Mouse (Mus musculus): ENCODE measurements around the gene Angptl2.
A peak's percentile ranks its signal among the peaks of the same experiment; 100 is the strongest.

Gene Angptl2

DNA sequence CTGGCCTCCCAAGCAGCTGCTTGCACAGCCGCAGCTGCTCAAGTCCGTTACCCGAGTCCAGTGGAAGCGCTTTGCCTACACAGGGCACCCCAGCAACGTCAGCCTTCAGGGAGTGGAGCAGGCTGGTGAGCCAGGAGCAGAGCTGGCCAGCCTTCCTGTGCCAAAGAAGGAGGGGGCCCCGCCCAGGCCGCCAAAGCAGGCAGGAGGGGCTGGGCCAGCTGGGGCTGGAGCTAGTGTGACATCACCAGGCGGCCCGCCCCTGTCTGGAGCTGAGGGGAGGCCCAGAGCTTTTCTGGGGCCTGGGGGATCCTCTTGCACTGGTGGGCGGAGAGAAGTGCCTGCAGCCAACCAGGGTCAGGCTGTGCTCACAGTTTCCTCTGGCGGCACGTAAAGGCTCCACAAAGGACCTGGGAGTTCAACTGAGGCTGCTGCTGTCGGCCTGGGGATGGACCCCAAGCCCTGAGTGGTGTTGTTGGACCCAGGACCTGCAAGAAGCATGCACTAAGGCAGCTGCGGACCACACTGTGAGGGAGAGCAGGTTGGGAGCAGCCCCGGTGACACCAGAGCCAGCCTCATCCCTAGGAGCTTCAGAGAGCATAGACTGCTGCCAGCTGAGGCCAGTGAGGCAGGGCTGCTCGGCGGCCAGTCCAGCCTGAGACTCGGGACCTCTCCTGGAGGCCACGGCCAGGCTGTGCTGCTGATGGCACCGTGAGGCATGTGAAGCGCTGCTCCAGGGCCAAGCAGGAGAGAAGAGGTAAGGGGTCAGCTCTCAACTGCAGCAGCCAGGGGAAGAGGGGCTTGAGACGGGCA is at the start of gene Angptl2:
Gene Angptl2 (plus strand): TSS at position 370 of the 810 bp plus-strand sequence.
- peak; percentile 55 to 59 for DNase-seq (ENCODE audit: low spot score in 2 of 2)

DNA sequence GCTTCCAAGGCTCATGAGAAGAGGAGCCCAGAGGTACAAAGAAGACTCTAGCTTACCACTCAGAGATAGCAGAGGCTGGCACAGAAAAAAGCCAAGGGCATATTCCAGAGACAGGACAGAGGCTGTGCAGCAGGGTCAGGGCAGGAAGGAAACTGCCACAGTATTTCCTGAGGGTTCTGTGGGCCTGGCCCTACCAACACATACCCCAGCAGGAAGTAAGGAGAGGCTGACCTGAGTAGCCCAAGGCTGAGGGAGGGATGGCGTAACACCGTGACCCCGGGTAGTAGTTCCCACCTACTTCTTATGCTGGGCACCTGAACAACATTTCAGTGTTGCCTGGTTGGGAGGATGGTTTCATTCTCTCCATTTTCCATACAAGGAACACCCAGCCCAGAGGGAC is 48.8 kb upstream of the Angptl2 start:
- no peak for DNase-seq (ENCODE audit: low spot score in 2 of 2)

DNA sequence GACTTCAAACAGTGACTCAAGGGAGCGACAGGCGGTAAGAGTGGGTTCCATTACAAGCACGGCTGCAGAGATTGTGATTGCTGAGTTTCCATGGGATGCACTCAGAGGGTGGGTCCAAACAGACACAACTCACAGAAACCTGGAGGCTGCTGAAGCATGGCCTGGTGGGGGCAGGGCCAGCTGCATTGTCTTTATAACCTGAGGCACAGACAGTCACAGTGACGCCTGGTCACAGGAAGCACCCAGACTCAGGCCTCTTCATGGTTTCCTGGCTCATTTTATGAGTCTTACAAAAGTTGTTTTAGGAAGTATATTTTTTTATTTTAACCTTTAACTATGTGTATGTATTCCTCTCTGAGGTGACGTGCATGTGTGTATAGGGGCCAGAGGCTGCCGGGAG is 46.4 kb upstream of the Angptl2 start:
- no peak for DNase-seq (ENCODE audit: low spot score in 2 of 2)

DNA sequence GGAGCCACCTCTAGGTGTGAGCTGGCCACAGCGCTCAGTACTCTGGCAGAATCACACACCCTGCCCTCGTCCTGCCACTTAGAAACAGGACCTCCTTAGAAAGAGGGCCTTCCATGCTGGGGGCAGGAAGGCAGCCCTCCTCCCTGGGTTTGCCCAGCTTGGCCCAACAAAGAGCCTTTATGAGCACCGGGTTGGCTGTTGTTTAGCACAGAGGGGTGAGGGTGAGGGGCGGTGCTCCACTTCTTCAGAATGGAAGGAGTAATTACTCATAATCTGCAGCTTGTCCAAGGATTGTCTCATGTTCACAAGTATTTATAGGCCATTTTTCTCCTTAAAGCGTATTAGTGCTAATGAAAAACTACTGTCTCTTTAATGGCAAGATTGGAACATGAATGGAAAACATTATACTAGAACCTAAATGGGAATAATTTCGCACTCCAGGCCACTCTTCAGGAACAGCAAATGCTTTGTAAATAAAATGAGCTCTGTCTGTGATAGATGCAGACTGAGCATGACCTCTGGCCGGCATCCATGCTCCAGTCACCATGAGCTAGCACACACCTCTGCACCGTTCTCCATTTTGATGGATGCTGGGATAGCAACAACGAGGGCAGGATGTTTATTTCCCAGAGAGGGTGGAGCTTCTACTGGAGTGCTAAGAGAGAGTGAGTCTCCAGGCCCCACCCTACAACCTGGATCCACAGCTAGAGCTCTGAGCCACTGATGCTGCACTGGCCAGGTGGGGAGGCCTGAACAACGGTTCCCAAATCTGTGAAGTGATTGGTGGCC is 44.9 kb upstream of the Angptl2 start:
- DNase-seq (ENCODE audit: low spot score in 2 of 2) = no peak

DNA sequence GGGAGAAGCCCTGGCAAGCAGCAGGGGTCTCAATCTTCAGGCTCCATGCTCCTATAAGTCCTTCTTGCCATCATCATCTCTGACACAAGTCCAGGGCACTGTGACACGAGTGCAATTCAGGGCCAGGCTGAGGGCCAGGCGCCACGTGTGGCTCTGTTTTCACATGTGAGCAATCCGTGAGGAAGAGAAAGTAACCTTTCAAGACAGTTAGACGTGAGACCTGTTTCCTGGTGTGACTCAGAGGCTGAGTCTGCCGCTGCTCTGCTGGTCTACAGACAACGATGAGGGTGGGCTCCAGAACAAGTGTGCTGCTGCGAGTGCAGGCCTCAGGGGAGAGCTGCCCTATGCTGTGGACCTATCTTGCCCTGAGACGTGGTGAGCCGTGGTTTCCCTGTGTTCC is 42.7 kb upstream of the Angptl2 start:
- DNase-seq (ENCODE audit: low spot score in 2 of 2) = no peak

DNA sequence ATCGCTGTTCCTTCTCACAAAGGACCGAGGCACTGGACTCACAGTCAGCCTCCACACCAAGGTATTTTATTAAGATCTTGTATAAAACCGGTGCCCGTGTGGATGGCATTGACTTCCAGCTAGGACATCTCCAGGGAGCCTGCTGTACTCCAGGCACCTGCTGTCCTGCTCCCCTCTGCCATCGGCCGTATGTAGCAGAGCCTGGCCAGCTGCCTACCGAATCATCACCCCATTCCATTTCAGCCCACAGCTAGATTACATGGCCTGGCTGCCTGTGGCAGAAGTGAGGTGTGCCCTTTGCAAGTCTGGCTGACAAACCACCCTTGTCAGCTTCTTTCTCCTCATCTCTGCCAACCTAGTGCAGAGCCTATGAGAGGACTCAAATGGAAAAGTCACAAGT is 42.2 kb upstream of the Angptl2 start:
- DNase-seq (ENCODE audit: low spot score in 2 of 2) = no peak

DNA sequence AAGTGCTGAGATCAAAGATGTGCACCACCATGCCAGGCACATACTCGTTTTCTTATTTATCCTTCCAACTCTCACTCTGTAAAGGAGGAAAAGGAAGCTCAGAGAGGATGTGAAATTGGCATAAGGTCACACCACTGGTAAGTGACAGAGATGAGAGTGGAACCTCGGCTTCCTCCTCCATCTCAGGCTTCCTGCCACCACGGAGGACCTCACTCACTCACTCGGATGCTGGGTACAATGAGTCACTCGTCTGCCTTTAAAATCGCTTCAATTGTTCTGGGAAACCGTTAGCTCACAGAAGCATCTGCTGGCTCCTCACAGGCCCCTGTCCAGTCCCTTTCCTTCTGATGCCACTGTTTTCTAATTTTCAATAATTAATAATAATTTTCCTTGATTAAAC is 39.4 kb upstream of the Angptl2 start:
- DNase-seq (ENCODE audit: low spot score in 2 of 2) = no peak

DNA sequence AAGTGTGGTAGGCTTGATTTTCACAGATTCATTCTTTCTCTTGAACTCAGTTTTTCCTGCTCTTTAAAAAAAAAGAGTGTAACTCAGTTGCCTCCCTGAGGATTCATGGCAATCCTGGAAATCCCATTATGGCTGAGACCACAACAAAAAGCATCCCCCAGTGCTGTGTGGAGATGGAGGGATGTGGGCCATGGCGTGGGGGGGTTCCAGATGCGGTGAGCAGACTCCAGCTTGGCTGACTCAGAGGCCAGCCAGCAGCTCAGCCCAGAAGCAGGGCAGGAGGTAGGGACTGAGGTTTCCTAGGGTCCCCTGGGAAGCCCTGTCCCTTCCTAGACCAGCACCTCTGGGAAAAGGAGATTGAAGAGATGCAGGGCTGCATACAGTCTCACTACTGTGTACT is 38.9 kb upstream of the Angptl2 start:
- no peak for DNase-seq (ENCODE audit: low spot score in 2 of 2)

DNA sequence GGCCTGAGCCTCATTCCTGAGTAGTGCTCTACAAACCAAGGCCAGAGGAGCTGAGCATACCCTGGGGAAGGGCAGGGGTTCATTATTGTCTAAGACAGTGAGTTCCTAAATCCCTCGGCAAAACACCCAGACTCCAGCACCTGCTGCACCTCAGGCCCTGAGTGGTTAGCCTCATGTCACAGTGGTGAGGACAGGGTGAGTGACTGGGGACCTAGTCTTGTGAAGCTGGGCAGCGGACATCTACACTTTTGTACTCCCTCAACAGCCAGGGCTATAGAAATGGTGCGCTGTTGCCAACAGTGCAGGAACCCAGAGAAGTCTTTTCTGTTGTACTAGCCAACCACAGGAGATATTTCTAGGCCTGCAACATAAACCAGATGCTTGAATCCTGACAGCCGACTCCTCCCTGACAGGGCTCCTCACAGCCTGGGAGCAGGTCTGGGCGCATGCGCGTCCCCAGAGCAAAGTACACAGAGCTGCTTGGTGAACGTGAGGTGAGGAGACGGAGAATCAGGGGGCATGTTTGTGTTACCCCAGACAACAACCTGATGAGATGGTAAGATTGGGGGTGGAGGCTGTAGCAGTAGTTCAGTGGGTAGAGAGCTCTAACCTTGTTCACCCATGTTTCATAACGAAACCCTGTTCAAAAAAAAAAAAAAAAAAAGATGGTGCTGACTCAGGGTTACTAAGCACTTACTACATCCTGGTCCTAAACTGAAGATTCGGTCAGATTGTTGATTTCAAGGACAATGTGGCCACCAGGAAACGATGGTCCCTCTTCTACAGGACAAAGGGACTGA is 38.2 kb upstream of the Angptl2 start:
- DNase-seq (ENCODE audit: low spot score in 2 of 2) = no peak

DNA sequence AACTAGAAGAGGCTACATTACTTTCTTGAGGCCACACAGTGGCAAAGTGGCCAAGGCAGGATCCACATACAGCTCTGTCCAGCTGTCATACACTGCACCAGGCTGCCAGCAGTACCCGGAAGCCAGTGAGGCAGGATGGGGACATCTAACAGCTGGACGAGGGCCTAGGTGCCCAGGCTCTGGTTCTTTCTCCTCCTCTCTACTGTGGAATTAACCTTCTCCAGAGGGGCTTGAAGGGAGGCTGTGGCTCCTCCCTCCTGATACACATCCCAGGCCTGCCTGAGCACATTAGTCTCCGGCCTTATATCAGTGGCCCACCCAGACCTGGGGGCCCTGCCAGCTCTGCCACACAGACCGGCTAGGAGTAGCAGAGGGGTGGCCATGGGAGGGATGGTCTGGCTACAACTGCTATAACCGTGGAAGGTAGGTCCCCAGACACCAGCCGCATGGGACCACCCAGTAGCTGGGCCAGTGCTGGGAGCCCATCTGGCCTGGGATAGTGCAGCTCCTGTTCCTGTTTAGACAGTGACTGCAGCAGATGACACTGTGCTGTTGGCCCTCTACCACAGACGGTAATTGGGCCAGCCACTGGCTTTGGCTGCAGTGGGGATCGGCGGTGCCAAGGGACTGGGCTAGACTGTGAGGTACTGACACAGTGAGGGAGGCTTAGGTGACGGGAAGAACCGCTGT is 37.5 kb upstream of the Angptl2 start:
- DNase-seq (ENCODE audit: low spot score in 2 of 2) = no peak

DNA sequence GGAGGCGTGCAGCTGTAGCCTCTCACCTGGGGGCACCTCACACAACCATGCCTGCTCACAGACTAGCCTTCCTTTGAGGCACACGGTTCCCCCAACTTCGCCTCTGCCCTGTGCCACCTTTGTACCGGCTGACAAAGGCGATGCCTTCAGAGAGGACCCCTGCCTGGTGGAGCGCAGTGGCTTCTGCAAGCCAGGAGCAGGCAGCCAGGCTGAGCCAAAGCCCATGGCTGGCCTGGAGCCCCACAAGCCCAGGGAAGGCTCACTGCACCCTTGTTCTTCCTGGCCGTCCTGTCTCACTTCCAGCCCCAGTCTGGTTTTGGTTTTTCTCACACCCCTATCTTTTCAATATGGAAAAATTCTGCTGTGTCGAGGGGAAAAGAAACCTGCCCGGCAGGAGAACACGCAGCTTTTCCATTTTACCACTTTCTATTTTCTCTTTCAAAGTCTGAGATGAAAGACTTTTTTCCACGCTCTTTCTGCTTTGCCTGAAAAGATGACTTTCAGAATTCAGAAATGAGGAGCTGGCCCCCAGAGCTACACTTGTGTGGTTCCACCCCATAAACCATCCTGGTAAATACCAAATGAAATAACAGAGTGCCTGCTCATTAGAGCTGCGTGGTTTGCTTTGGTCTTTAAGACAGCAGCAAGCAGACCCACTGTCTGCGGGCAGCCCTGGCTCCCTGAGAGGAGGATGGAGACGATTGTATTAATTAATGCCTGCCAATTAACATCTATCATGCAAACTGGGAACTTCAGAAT is 36.5 kb upstream of the Angptl2 start:
- DNase-seq (ENCODE audit: low spot score in 2 of 2) = no peak

DNA sequence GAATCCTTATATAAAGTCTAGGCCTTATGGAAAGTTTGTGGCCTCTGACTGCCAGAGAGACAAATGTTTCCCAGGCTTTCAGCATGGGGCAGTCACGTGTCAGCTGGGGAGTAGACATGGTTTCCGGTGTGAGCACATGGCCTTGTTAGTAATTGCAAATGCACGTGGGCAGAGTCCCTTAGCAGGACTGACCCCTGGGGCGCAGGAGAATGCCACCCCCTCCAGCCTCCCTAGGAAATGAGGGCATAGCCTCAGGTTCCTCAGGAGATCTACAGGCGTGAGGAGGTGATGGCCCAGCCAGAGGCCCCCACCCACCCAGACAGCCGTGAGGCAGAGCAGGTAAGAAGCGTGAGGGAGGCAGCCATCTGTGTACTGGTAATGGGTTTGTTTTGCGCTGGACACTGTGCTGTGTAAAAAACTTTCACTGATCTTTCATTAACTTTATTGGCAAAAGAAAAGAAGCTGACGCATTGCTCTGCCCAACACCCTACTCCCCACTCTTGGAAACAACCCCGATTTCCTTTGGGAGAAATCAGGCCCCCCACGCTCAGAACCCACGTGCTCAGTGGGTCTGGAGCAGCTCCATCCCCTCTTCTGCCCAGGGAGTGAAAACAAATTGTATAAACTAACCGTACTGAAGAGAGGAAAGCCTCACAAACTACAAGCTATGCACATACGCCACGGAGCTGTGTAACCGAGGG is 35.8 kb upstream of the Angptl2 start:
- DNase-seq (ENCODE audit: low spot score in 2 of 2) = no peak

DNA sequence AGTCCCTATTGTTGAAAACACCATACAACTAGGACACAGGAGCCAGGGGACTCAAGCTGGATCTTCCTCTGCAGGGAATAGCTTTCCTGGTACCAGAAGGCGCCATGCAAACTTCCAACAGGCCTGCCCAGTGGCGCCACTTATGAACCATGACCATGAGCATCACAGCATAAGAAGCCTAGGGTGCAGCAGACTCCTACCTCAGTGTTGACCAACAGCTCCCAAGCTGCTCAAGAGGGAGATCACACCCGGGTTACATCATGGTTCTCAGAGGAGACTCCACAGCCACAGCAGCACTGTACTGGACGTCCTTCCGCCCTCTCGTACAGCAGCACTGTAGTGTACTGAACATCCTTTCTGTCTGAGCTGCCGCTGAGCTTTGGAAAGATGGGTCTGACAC is 32.5 kb upstream of the Angptl2 start:
- DNase-seq (ENCODE audit: low spot score in 2 of 2) = no peak

DNA sequence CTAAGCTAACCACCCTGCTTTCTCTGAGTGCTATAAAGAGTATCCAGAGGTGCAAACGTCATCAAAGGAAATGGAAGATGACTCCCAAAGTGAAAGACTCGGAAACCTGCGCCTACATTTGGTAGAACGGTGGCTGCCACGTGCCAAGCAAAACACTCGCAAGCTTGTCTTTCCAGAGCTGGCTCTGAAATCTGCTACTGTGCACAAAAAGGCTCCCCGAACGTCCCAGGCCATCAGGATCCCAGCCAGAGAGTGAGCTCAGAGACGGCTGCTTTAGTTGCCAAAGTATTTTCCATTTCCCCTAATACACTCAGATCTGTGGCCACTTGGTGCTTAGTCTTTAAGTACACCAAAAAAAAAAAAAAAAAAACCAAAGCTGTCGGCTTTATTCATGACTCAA is 31.2 kb upstream of the Angptl2 start:
- DNase-seq (ENCODE audit: low spot score in 2 of 2) = no peak

DNA sequence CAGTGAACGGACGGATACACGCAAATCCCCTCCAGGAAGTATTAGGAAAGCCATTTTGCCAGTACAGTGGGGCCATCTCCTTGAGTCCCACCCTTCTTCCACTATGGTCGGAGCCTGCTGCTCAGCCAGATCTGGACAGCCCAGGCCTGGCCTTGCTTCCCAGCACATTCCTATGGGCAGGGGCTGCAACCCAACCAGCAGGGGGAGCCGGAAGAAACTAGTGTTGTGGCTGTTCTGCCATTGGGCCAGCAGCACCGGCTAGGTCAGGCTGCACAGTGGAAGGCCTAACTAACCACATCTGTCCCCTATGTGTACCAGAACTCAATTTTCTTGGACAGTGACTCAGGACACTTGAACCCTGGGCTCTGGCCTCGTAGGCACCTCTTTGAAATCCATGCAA is 30.6 kb upstream of the Angptl2 start:
- no peak for DNase-seq (ENCODE audit: low spot score in 2 of 2)

DNA sequence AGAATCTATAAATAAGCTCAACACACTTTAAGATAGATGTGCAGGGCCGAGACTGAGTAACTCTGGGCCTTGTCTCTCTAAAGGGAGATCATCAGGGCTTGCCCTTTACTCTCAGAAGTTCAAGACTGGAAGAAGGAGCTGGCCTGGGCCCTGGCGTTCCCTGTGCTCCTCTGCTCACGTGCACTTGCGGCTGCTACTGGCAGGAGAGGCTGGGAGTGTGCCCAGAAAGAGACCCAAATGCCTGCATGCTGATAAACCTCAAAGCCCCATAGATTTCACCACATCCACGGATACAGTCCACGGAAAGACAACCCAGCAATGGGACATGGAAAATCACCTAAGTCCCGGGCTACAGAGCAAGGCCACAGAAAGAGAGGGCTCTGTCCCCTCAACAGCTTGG is 29.4 kb upstream of the Angptl2 start:
- no peak for DNase-seq (ENCODE audit: low spot score in 2 of 2)

DNA sequence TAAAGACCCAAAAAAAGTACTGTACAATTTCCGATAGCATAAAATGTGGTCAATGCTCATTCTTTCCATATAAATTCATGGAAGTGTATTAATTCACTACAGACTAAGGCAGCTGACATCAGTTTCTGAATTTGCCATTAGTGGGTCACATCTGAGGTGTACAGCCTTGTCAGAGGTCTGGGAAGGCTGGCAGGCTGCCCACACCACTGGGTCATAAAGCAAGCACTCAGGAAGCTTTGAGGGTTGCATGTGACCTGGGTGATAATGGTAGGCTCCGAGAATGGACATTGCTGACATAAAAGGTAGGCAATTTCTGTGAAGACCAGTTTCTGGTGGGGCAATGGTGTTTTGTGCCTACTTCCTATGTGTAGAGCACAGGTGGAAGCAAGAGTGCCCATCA is 28.0 kb upstream of the Angptl2 start:
- DNase-seq (ENCODE audit: low spot score in 2 of 2) = no peak

DNA sequence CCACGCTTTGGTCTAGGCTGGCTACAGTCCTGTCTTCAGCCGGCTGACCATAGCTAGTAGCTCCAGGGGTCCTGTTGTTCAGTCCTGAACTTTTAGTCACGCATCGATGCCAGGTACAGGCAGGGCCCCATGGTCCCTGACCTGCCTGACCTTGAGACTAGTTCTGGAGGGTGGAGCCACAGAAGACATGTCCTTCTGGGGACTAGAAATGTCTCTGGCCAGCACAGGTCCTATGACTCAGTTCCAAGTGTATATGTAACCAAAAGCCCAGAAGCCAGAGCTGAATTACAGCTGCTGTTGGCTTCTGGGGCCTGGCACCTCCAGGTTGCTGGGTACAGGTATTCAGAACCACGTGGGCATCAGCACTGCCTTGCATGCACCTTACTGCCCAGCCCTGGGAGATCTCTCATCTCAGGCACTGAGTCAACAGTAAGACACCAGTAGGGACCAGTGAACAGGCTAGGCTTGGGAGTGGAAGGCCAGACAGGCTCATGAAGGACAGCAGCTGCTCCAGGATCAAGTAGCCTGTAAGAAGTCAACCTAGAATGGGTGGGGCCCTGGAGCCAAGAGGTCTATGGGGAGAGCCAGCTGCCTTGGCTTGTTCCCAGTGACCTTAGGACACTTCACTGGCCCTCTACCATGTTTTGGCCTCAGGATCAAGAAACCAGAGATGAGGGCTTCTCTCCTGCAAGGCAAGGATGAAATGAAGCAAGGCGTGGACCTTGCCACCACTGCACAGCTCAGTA is 26.8 kb upstream of the Angptl2 start:
- DNase-seq (ENCODE audit: low spot score in 2 of 2) = no peak

DNA sequence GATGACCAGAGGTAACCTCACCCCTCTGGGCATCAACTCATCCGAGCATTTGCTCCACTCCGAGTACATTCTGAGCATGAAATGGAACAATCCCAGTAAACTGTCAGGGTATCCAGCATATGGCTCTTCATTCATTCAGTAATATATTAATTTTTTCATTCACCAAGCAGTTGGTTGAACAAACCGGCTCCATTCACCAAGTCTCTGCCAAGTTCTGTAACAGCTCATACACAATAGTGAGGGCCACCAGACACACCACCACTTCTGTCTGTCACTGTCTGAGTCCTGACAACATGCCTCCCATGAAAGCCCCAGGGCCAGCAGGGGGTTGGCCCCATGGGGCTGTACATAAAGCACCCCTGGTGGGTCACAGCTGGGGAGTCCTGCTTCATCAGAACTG is 25.9 kb upstream of the Angptl2 start:
- DNase-seq (ENCODE audit: low spot score in 2 of 2) = no peak

All from right cerebral cortex, postnatal 36 days (tissue).